Comparison of ENCODE assay signal across 10 mouse cellular contexts in genomic region chr10:42203321-42204155, GRCm38 (mm10).
DNase-seq lines count a peak whose midpoint lies in the region; ATAC-seq and TF ChIP-seq lines count a peak whose summit lies in the region.
"Had no signal": no experiment of that assay in that cellular context is flagged by ENCODE, and none has a peak within 500 bp of the region (broad histone marks: within the 10 kb centered on the region; RNA-seq: fewer than 3 reads in every experiment).

No protein-coding gene starts in this region.

- H3K4me3 ChIP-seq in hindbrain, embryonic 10.5 days: no peak overlapping the region
- no peak overlapping the region for H3K4me3 ChIP-seq in hindbrain, embryonic 13.5 days
- peak overlapping the region; percentile 10; the same call in 1 of the 2 replicates for H3K4me3 ChIP-seq in embryonic facial prominence, embryonic 14.5 days (ENCODE audit: low read depth, low read length)
- H3K4me3 ChIP-seq in limb, embryonic 14.5 days (replicated peaks; ENCODE audit: low read length): 0 out of 2 replicates have a peak overlapping the region, but pooled peaks have one; percentile 5
- H3K4me3 ChIP-seq: midbrain, embryonic 10.5 days had no signal

- DNase-seq in hindbrain, embryonic 10.5 days (ENCODE audit: low spot score): peak; percentile 33
- peak; percentile 71 for DNase-seq in embryo, embryonic 10 days (ENCODE audit: low spot score)
- peak; percentile 93 for DNase-seq in embryonic facial prominence, embryonic 14.5 days (ENCODE audit: low spot score)
- DNase-seq in limb, embryonic 14.5 days (ENCODE audit: low spot score): peak; percentile 86
- DNase-seq in adrenal gland, adult 8-10 months: no peak
- DNase-seq in urinary bladder, postnatal 4 days (ENCODE audit: low spot score in 2 of 2): no peak
- DNase-seq: thymus, adult 18-20 months had no signal

- peaks cover 12% of the 10 kb centered on the region for H3K4me1 ChIP-seq in hindbrain, embryonic 10.5 days (replicated peaks)
- H3K4me1 ChIP-seq in hindbrain, embryonic 13.5 days (replicated peaks): peaks cover 21% of the 10 kb centered on the region
- peaks cover 29% of the 10 kb centered on the region for H3K4me1 ChIP-seq in embryonic facial prominence, embryonic 14.5 days (ENCODE audit: control insufficient read depth, insufficient read depth, low read length)
- H3K4me1 ChIP-seq in limb, embryonic 14.5 days (ENCODE audit: control insufficient read depth, insufficient read depth, low read length): peaks cover 26% of the 10 kb centered on the region

- H3K27me3 ChIP-seq in hindbrain, embryonic 10.5 days (ENCODE audit: insufficient read depth, poor library complexity, severe bottlenecking): no peaks in the 10 kb centered on the region
- H3K27me3 ChIP-seq in hindbrain, embryonic 13.5 days: no peaks in the 10 kb centered on the region
- no peaks in the 10 kb centered on the region for H3K27me3 ChIP-seq in embryonic facial prominence, embryonic 14.5 days (replicated peaks; ENCODE audit: control insufficient read depth, insufficient read depth, low read length)
- H3K27me3 ChIP-seq in limb, embryonic 14.5 days (ENCODE audit: control insufficient read depth, insufficient read depth, low read length): no peaks in the 10 kb centered on the region

- H3K36me3 ChIP-seq in hindbrain, embryonic 10.5 days: no peaks in the 10 kb centered on the region
- no peaks in the 10 kb centered on the region for H3K36me3 ChIP-seq in hindbrain, embryonic 13.5 days
- H3K36me3 ChIP-seq in embryonic facial prominence, embryonic 14.5 days (ENCODE audit: control insufficient read depth, insufficient read depth, low read length): no peaks in the 10 kb centered on the region
- no peaks in the 10 kb centered on the region for H3K36me3 ChIP-seq in limb, embryonic 14.5 days (ENCODE audit: control insufficient read depth, insufficient read depth, low read length)
- H3K36me3 ChIP-seq: midbrain, embryonic 10.5 days had no signal

- H3K9me3 ChIP-seq in hindbrain, embryonic 10.5 days: 0 out of 2 replicates have a peak, but pooled peaks cover 3% of the 10 kb centered on the region
- H3K9me3 ChIP-seq in hindbrain, embryonic 13.5 days: no peaks in the 10 kb centered on the region
- no peaks in the 10 kb centered on the region for H3K9me3 ChIP-seq in embryonic facial prominence, embryonic 14.5 days (ENCODE audit: control insufficient read depth, low read length)
- H3K9me3 ChIP-seq in limb, embryonic 14.5 days (ENCODE audit: control insufficient read depth, low read length): no peaks in the 10 kb centered on the region

- no peak overlapping the region for H3K9ac ChIP-seq in hindbrain, embryonic 13.5 days
- H3K9ac ChIP-seq in embryonic facial prominence, embryonic 14.5 days (ENCODE audit: low read depth, low read length): no peak overlapping the region
- H3K9ac ChIP-seq in limb, embryonic 14.5 days (ENCODE audit: low read depth, low read length, severe bottlenecking): 0 out of 2 replicates have a peak overlapping the region, but pooled peaks have one; percentile 31

- no peak for ATAC-seq in hindbrain, embryonic 13.5 days (ENCODE audit: low FRiP score)
- ATAC-seq in embryonic facial prominence, embryonic 14.5 days (ENCODE audit: low read depth): peak; percentile 42; the same call in 1 of the 2 replicates
- peak; percentile 66; the same call in 1 of the 2 replicates for ATAC-seq in limb, embryonic 14.5 days (ENCODE audit: low FRiP score, low read depth)
- ATAC-seq in inflammation-experienced regulatory T-cells, adult 6 months: no peak

- TF ChIP-seq POLR2A in limb, embryonic 14.5 days (IDR thresholded peaks at IDR 0.05; ENCODE audit: borderline replicate concordance, extremely low read depth, insufficient read depth, insufficient read length): no peak

- no peak overlapping the region for H3K4me2 ChIP-seq in hindbrain, embryonic 13.5 days
- H3K4me2 ChIP-seq in embryonic facial prominence, embryonic 14.5 days (ENCODE audit: low read depth, low read length): peak overlapping the region; percentile 45
- H3K4me2 ChIP-seq in limb, embryonic 14.5 days (replicated peaks; ENCODE audit: low read depth, low read length, severe bottlenecking): peak overlapping the region; percentile 36

- 61% methylated on average over 18 of the region's 18 CpGs for WGBS in hindbrain, embryonic 10.5 days
- WGBS in hindbrain, embryonic 13.5 days: 68% methylated on average over 18 of the region's 18 CpGs
- 31% methylated on average over 18 of the region's 18 CpGs for WGBS in embryonic facial prominence, embryonic 14.5 days
- WGBS in limb, embryonic 14.5 days: 20% methylated on average over 18 of the region's 18 CpGs

- peak overlapping the region; percentile 66; the same call in 1 of the 2 replicates for H3K27ac ChIP-seq in hindbrain, embryonic 10.5 days
- H3K27ac ChIP-seq in hindbrain, embryonic 13.5 days: no peak overlapping the region; the same call in 1 of the 2 replicates
- H3K27ac ChIP-seq in embryonic facial prominence, embryonic 14.5 days (replicated peaks; ENCODE audit: low read depth, low read length): peak overlapping the region; percentile 87
- peak overlapping the region; percentile 79 for H3K27ac ChIP-seq in limb, embryonic 14.5 days (replicated peaks; ENCODE audit: low read depth, low read length)
- H3K27ac ChIP-seq: midbrain, embryonic 10.5 days had no signal

Comparison
In these comparisons a context has a peak if more than half of its experiments do, and no peak if none do; other contexts are left out.
1. DNase-seq: peak in hindbrain, embryonic 10.5 days (single experiment), embryo, embryonic 10 days (single experiment), embryonic facial prominence, embryonic 14.5 days (single experiment) and limb, embryonic 14.5 days (single experiment); none in adrenal gland, adult 8-10 months (single experiment) and urinary bladder, postnatal 4 days (0 of 2).
2. H3K4me3 ChIP-seq: peak in embryonic facial prominence, embryonic 14.5 days (single experiment) and limb, embryonic 14.5 days (single experiment); none in hindbrain, embryonic 10.5 days (single experiment) and hindbrain, embryonic 13.5 days (single experiment).
3. ATAC-seq: peak in embryonic facial prominence, embryonic 14.5 days (single experiment) and limb, embryonic 14.5 days (single experiment); none in hindbrain, embryonic 13.5 days (single experiment) and inflammation-experienced regulatory T-cells, adult 6 months (single experiment).